Mouse (Mus musculus) hindlimb bud, embryonic 11.5 days (tissue): ENCODE results near the gene Ppil3.

Source experiments
- DNase-seq: peaks from one replicate; pipeline ENCODE4 v3.0.0-alpha.2; 2012; ENCODE audit warnings: low read depth, low spot score; ENCODE audit errors: extremely low spot score

The Ppil3 gene

DNA sequence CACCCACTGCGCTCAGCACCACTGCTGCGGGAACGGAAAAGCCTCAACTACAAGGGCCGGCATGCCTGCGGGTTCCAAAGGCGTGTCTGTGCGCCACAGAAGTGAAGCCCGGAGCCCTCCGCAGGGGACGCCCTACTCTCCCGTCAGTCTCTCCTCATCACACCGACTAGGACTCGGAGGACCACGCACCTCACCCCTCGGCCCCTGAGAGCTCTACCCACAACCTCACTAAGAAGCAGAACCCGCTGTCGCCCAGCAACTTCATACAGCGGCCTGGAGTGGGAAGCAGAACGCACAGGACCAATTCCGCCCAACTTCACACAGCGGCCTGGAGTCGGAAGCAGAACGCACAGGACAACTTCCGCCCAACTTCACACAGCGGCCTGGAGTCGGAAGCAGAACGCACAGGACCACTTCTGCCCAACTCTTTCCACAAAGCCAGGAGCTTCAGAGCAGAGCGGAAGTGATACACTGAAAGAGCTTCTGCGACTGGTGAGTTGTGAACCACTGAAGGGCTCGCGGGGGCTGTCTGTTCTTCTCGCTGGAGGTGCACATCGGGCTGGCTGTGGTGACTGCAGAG, at the start of gene Ppil3, which contains the start of gene Nif3l1:
Ppil3 (minus strand) TSS at position 344 of the 580 bp plus-strand sequence.
Nif3l1 (plus strand) TSS at position 9 of the 580 bp plus-strand sequence.
- DNase-seq = peak; percentile 58

DNA sequence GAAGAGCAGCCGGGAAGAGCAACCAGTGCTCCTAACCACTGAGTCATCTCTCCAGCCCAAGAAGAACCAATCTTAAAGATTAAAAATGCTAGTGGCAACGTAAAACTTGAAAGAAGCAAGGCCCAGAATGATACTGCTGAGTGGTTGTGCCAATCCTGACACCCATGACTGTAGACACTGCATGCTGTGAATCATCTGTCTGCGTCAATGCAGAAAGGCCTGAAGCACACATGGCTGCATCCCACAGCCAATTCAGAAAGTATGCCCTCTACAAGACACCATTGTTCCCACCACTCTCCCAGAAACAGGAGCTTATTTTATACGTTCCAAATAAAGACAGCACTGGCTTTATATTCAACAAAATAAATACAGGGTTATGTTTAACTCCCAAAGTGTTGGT, 37.4 kb upstream of the Ppil3 start:
- no peak for DNase-seq

DNA sequence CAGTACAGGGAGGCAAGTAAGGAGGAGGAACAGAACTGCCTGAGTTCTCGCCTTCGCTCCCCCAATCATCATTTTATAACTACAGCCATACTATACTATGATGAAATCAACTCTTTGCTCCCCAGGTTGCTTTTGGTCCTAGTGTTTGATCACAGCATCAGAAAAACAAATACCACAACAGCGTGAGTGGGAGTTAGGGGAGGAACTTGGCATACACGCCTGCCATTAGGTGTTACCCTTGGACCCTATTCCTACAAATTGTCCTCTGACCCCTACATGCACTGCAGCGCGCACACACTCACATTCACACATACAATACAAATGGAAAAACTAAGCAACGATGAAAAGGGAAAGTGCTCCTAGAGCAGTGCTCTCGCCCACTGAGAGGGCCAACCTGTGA, 30.4 kb upstream of the Ppil3 start:
- no peak for DNase-seq

DNA sequence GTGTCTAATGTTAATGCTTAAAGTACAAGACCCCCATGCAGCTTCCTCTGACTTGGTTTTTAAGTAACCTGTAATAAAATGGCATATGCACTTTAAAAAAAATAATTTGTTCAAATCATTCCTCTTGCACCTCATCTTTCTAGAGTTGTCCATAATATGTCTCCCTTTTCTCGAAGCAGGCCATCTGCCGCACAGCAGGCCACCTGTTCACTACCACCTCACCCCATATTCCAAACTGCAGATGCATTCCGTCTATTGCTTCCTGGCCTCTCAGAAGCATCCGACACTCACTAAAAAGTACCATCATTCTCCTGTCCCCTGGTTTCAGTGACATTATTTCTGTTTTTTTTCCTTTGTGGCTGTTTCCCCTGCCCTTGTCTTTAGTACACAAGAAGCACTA, 20.3 kb upstream of the Ppil3 start:
- DNase-seq = no peak

DNA sequence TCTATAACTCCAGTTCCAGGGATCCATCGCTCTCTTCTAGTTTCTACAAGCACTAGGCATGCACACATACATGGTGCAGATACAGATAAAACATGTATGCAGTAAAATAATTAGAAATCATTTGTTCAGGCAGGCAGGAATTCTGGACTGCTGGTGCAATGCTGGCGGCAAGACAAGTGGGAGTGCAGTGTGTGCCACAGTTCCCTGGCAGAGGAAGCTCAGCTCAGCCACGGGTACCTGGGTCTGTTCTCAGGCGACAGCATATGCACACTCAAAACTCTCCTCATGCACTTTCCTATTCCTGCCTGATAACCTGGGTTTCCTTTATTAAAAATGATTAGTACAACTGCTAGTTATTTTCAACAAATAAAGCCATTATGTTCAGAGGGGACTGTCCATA, 19.8 kb upstream of the Ppil3 start:
- no peak for DNase-seq

DNA sequence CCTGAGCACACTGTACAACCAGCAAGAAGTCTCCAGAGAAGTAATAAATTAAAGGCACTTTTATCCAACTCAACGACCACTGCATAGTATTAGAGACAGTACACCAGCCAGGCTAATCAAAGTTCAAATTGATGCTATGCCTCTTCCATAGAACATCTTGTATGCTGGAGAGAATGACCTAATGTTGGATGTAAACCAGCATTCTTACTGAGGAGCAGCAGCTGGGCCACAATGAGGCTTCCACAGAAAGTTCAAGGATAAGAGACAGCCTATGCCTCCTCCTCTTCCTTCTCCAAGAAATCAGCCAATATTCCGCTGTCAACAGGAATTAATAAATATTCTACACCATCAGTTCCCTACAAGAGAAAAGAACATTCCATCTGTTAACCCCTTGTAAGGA, 18.6 kb upstream of the Ppil3 start:
- DNase-seq = no peak

DNA sequence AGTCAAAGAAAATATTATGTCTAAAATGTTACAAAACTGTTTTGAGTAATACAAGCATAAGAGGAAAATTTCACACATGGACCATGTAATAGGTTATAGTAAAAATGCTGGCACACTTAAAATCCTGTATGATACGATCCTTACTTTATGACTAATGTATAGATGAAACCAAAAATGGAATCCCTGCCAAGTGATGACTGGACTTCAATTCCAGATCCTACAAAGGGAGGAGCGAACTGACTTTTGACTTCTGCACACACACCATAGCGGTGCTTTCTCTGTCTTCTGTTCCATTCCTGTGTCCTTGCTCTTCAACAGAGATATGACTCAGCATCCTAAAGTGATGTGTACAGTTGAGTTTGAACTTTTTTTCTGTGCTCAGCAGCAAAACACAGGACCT, 15.3 kb upstream of the Ppil3 start:
- no peak for DNase-seq

DNA sequence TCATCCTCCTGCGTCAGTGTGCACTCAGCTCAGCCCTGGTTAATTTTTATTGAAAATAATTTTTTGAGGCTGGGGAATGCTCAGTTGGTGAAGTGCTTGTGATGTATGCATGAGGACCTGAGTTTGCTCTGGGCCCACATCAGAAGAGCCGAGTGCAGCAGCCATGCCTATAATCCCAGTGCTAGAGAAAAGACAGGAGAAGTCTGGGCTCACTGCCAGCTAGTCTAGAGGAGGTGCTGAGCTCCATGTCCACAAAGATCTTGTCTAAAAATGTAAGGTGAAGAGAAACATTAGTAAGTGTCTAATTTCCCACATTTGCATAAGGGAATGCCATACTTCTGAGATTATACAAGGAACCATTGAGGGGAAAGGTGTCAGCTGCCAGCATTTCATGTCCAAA, 13.6 kb upstream of the Ppil3 start:
- no peak for DNase-seq

DNA sequence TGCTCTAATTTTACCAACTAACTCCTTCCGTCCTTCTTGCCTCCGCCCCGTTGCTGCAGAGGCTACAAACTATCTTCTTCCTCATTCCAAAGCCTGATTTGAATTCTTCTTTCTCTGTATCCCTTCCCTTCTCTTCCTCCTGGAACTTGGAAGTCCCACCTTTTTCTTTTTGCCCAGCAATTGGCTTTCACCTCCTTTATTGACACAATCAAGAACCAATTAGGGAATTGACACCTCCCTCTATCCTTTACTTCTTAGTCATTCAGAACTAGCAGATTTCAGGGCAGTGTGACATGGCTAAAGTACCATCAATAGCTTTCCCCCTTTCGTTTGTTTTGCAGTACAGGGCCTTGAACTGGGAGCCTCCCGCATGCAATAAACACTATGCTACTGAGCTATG, 12.9 kb upstream of the Ppil3 start:
- DNase-seq = no peak

DNA sequence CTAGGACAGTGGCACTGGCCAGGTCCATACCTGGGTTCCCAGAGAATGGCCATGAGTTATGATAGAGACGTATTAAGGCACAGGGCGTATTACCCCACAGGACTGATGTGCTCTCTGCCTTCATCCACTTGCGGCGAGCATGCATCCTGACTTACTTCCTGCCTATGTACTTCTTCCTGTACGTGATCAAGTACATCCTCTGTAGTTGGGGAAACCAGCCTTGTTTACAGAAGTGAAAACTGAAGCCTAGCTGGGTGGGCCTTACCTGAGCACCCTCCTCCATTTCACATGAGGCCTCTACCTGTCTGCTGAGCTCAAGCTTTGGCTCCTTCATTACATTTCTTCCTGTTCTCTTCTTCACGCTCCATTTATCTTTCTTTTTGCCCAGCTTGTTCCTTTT, 9.0 kb upstream of the Ppil3 start:
- no peak for DNase-seq

DNA sequence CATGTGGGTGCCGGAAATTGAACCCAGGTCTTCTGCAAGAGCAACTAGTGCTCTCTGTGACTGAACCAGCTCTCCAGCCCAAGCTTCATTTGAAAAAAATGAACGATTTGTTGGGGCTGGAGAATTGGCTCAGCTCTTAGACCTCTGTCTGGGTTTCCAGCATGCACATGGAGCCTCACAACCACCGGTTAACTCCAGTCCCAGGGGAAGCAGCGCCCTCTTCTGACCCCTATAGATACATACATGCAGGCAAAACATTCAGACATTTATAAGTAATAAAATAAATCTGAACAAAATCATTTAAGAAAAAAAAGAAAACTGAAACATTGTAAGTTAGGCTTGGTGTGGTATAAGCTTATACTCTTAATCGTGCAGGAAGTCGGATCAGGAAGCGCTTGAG, 3.1 kb upstream of the Ppil3 start:
- DNase-seq = no peak

DNA sequence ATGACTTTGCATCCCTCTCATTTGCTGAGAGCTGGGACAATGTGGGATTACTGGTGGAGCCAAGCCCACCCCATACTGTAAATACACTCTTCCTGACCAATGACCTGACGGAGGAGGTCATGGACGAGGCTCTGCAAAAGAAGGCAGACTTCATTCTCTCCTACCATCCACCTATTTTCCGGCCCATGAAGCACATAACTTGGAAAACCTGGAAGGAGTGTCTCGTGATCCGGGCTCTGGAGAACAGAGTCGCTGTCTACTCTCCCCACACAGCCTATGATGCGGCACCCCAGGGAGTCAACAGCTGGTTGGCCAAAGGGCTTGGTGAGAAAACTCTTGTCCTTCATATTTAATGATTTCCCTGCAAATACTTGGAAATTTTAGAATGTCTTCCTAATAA, 2.5 kb upstream of the Ppil3 start:
- no peak for DNase-seq

DNA sequence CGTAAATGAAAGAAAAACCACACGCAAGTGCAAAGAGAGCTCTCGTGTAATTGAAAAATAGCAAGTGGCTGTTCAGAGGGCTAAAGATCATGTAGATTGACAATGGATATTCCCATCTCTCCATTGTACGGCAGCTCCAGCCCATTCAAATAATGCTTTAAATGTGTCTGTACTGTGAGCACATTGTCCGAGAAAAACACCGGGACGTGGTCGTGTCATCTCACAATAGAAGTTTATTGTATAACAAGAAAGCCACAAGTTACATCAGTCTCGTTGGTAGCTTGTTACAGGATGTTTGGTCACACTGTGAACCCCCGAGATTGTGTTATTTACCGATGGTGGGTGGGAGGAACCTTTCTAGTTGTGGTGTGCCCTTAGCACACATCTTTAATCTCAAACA, 575 bp upstream of the Ppil3 start:
- DNase-seq = no peak

DNA sequence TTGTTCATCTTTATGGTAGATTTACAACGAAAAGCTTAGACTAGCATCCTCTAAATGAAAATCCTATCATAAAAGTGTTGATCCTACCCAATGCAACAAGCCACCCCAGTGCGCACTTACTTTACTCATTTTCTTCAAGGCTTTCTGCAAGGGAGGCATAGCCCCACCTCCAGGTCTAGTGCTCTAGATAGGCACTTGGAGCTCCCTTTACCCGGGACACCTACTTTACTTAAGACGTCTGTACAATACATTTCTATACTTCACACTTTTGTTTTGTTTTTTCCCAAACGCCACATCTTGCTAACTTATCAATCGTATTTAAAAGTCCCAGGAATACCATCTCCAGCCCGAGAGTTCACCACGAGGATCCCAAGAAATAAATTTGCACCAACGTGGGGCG, 595 bp downstream of the Ppil3 start:
- no peak for DNase-seq

DNA sequence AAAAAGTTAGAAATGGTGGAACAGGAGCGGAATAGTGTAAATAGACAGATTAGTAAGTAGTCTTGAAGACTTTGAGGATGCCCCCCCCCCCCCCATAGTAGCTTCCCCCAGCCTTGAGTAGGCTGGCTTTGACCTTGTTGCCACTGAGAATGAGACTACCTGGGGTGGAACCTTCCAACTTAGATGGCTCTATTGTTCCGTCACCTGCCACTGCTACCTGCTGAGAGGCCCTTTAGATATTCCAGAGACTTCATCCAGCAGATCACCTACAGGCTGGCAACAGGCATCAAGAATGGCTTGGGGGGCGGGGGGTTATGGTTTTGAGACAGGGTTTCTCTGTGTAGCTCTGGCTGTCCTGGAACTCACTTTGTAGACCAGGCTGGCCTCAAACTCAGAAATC, 20.7 kb downstream of the Ppil3 start:
- DNase-seq = no peak

DNA sequence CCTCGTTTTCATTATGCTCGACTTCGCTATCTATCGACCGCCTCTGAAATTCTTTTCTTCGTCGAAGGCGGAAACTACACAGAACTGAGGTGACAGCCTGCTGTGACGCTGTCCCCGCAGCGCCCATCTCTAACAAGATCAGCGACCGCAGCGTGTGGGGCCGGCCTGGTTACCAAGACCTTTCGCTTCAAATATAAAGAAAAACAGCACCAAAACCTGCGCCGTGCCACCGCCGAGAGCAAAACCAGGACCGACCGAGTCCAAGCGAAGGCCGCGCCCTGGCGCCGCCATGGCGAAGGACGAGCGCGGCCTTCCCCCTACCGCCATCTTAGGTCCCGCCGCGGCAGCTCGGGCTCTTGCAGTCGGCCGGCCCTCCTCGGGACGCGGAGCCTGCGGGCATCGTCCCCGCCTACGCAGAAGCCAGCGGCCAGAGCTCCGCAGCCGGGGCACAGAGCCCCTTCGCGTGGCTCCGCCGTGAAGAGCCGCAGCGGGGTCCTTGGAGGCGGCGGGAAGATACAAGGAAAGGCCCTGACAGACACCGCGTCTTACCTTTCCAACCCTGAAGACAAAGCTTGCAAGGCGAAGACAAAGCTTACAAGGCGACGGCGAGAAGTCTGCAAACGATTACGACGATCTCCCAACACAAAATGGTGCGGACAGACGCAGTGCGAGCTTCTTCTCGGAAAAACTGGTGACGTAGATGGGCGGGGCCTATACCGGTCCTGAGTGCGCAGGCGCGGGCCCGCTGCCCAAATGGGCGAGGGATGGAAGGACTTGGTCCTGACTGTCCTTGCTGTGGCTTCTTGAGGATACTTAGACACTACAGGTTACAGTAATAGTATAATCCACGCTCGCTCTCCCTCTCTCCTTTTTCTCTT, 21.7 kb downstream of the Ppil3 start, which contains the start of gene Clk1:
Clk1 (minus strand) TSS at position 696 of the 878 bp plus-strand sequence.
- DNase-seq = no peak

DNA sequence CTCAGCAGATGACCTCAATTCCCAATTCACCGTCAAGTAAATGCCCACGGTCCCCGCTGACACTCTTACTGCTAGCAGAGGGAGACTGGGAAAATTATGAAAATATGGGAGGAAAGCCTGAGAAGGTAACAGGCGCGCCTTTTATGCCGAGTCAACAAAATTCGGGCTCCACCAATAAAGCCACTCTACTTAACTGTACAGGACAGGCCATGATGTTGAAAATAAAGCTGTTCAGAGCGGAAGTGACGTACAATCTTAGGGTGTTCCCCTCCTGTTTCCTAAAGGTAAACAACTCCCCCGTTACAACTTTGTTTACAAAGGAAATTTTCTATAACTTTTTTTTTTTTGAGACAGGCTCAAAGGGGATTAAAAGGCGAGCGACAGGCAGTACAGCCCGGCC, 22.4 kb downstream of the Ppil3 start:
- no peak for DNase-seq

DNA sequence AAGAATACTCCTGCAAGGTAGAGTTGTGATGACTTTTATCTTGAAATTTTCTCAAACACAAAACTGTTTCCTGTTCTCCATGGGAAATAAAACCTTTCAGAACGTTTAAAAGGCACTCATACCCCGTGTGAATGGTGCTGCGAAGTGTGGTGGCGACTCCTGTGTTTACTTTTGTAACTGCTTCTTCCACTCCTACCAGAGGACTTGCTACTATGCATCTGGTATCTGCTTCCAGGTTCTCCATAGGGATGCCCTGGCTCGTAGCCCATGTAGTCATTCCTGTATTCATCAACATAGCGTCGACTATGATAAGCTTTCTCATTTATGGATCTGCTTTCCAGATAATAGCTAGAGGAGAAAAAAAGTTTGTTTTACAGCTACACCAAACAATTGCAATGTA, 24.3 kb downstream of the Ppil3 start:
- no peak for DNase-seq

DNA sequence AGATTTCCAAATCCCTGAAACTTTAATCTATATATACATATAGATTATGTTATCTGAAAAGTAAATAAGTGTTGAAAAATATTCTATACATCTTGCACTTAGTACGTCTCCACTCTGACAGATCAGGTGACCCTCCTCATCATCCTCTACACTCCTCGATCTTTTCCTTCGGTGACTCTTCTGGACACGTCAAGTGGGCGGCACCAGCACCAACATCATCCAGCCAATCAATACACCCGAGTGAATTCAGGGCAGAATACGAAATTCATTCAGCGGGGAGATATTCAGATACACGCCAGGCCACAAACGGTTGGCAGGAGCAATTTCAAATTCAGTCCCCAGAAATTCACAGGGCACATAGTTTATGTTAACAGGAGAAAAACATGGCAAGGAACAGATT, 25.3 kb downstream of the Ppil3 start:
- DNase-seq = no peak

DNA sequence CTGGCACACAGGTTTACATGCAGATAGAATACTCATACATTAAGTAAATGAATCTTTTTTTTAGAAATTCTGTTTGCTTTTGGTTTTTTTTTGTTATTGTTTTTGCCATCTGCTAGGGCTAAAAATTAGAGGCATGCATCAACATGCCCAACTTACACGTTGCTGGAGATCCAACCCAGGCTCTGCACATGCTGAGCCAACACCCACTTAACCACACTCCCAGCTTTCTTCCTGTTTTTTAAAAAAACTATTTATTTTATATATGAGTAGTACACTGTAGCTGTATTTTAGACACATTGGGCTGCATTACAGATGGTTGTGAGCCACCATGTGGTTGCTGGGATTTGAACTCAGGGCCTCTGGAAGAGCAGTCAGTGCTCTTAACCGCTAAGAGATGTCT, 29.2 kb downstream of the Ppil3 start:
- DNase-seq = no peak

DNA sequence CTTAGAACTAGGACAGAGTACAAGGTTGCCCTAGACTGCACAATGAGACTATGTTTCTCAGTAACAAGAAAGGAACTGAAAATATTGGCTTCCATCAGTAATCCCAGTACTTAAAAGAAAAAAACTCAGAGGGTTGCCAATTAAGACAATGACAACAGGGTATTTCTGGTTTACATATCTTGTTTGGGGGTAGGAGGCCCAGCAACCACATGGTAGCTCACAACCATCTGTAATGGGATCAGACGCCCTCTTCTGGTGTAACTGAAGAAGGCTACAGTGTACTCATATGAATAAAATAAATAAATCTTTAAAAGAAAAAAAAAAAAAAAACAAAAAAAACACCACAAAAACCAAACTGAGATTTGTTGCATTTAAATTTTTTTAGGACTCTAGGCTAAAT, 29.8 kb downstream of the Ppil3 start:
- no peak for DNase-seq

DNA sequence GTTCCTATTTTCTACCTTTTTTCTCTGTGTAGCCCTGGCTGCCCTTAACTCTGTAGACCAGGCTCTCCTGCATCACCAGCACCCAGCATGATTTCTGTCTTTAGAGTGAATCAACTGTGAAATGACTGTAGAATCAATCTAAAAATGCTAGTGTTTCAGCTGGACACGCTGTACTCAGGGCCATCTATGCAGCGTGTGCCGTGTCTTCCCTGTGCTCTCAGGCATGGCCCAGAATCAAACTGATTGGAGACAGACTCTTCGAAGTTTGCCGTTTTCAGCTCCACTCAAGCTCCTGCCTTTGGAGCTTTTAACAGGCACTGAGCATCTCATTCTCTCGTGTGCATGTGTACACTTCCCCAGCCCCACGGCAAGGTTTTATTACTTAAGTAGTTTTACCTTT, 34.5 kb downstream of the Ppil3 start:
- no peak for DNase-seq

DNA sequence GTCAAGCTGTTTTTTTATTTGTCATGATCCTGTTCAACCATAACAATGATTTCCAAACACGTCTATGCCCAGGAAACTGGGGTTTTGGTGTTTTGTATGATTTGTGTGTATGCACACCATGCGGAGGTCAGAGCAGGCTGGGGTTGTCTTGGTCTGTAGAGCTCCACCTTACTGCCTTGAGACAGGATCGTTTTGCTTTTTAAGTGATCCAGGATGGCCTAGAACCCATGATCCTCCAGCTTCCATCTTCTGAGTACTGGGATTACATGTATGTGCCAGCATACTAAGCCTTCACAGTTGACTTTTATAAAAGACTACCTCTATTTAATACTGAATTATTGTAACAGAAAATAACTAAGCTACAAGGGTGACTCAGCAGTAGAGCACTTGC, 35.1 kb downstream of the Ppil3 start:
- no peak for DNase-seq
